Mouse (Mus musculus) neural tube, embryonic 11.5 days (tissue): ENCODE data around the gene Fyb. TPM values are rescaled to one million over a fixed set of nuclear protein-coding genes. Genes with fewer than 3 reads are reported as not detected.

Experiments used
- ATAC-seq: fragments of 200-750 bp; cut with Nextera tagmentation; 2 replicates; pipeline ENCODE4 v1.8.0; 2017; ENCODE audit warnings: moderate number of reproducible peaks, mild to moderate bottlenecking, moderate TSS enrichment, moderate library complexity; ENCODE audit not compliant: insufficient read depth, low FRiP score, low TSS enrichment
- DNase-seq: peaks from one replicate; pipeline ENCODE4 v3.0.0-alpha.2; 2015; ENCODE audit warnings: low spot score
- H3K27ac ChIP-seq: fragments of 300-500 bp; sonication (generic); 2 replicates; pipeline ENCODE4 v1.5.1; 2014; ENCODE audit warnings: low read depth, mild to moderate bottlenecking, low read length
- H3K27me3 ChIP-seq: fragments of 300-500 bp; sonication (generic); 2 replicates; pipeline ENCODE4 v1.6.1; 2014; ENCODE audit warnings: mild to moderate bottlenecking, low read length, mixed read lengths; ENCODE audit not compliant: control insufficient read depth, insufficient read depth
- H3K36me3 ChIP-seq: fragments of 300-500 bp; sonication (generic); 2 replicates; pipeline ENCODE4 v1.6.1; 2014; ENCODE audit warnings: mild to moderate bottlenecking, low read length, moderate library complexity, mixed read lengths; ENCODE audit not compliant: control insufficient read depth, insufficient read depth
- H3K4me1 ChIP-seq: fragments of 300-500 bp; sonication (generic); 2 replicates; pipeline ENCODE4 v1.6.1; 2014; ENCODE audit warnings: low read length, mixed read lengths; ENCODE audit not compliant: control insufficient read depth, insufficient read depth
- H3K4me2 ChIP-seq: fragments of 300-500 bp; sonication (generic); 2 replicates; pipeline ENCODE4 v1.6.1; 2014; ENCODE audit warnings: low read depth, mild to moderate bottlenecking, moderate library complexity
- H3K4me3 ChIP-seq: fragments of 300-500 bp; sonication (generic); 2 replicates; pipeline ENCODE4 v1.5.1; 2014; ENCODE audit warnings: low read depth, low read length
- H3K9ac ChIP-seq: fragments of 300-500 bp; sonication (generic); 2 replicates; pipeline ENCODE4 v1.6.1; 2014; ENCODE audit warnings: mild to moderate bottlenecking, low read length
- H3K9me3 ChIP-seq: fragments of 300-500 bp; sonication (generic); 2 replicates; pipeline ENCODE4 v1.6.1; 2016; ENCODE audit warnings: low read length; ENCODE audit not compliant: control insufficient read depth
- WGBS: fragments of 180-500 bp; shearing (Covaris S2); extraction: QIAGEN DNeasy Blood & Tissue Kit; methylation state at CpG from one replicate; pipeline ENCODE4 v1.1.7; 2014; 5-methylcytosine and 5-hydroxymethylcytosine counted together
- polyA plus RNA-seq: library from polyadenylated mRNA; unstranded; fragments of >200 nt; fragmentation: Nextera tagmentation; extraction: Ambion mirVana; gene quantifications from 2 replicates; pipeline ENCODE4 v1.2.1, GENCODE M21; 2014

Fyb gene
- polyA plus RNA-seq, 1 experiment from 2014 or later: 2.8 TPM

DNA sequence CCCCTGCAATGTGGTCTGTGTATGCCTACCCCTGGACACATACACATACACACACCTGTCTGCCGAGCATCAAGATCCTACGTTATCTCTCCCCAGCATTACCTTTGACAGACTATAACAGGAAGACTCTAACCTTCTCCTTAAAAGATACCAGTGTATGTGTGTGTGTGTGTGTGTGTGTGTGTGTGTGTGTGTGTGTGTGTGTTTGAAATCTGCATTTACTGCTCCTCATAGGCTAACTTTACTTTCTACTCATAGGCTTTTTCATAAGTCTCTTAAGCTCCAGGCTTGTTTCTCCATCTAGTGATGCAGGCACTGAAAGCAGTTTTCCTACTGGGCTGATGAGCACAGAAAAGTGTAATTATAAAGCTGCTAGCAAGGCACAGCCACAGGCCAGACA, 2.1 kb downstream of the Fyb start:
- H3K27me3 ChIP-seq: no peaks in the 10 kb centered on the region
- no peak overlapping the region for H3K9ac ChIP-seq
- H3K4me3 ChIP-seq: no peak overlapping the region
- no peak overlapping the region for H3K4me2 ChIP-seq
- H3K27ac ChIP-seq: no peak overlapping the region
- no peaks in the 10 kb centered on the region for H3K36me3 ChIP-seq
- no peaks in the 10 kb centered on the region for H3K4me1 ChIP-seq
- no peak for DNase-seq
- no peak for ATAC-seq
- 89% methylated on average over 2 of the region's 2 CpGs for WGBS
- H3K9me3 ChIP-seq: no peaks in the 10 kb centered on the region

DNA sequence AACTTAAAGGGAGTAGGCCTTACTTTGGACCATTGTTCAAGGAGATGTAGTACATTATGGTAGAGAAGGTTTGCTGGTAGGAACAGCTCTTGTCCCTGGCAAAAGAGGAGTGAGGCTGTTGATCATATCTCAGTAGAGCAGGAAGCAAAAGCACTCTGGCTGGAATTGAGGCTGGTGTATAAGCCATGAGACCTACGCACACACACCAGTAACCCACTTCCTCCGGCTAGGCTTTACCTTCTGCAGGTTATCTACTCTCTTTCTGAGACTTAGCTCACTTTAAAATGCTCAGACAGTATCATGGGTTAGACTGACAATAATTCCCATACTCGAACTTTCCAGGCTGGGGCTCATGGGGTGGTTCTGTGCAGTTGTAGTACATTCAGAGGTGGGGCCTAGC, 2.7 kb downstream of the Fyb start:
- no peak for ATAC-seq
- WGBS: 95% methylated on average over 3 of the region's 3 CpGs
- H3K9ac ChIP-seq: no peak overlapping the region
- H3K4me3 ChIP-seq: no peak overlapping the region
- no peak overlapping the region for H3K4me2 ChIP-seq
- no peaks in the 10 kb centered on the region for H3K36me3 ChIP-seq
- no peak overlapping the region for H3K27ac ChIP-seq
- no peaks in the 10 kb centered on the region for H3K27me3 ChIP-seq
- H3K4me1 ChIP-seq: no peaks in the 10 kb centered on the region
- H3K9me3 ChIP-seq: no peaks in the 10 kb centered on the region
- no peak for DNase-seq

DNA sequence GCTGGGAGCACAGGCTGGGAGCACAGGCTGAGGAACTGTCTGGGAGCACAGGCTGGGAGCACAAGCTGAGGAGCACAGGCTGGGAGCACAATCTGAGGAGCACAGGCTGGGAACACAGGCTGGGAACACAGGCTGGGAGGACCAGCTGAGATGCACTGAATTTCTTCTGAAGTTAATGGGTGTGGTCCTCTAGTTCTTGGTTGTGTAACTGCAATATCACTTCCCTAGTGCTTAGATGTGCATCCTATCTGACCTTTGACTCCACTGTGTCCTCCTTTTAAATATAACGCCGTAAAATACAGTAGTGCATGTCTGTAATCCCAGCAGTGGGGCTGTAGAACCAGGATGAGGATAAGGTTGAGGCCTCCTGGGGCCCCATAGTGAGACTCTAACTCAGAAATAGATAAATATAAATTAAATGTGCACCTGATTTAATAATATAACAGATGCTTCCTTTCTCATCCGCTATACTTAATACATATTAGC, 11.2 kb downstream of the Fyb start:
- Histone ChIP-seq H3K9ac (no peak overlapping the region), H3K9me3 (no peaks in the 10 kb centered on the region), H3K4me1 (no peaks in the 10 kb centered on the region), H3K36me3 (no peaks in the 10 kb centered on the region), H3K27ac (no peak overlapping the region), H3K27me3 (no peaks in the 10 kb centered on the region), H3K4me3 (no peak overlapping the region), H3K4me2 (no peak overlapping the region)
- 91% methylated on average over 3 of the region's 3 CpGs for WGBS
- ATAC-seq (no peak), DNase-seq (no peak)

DNA sequence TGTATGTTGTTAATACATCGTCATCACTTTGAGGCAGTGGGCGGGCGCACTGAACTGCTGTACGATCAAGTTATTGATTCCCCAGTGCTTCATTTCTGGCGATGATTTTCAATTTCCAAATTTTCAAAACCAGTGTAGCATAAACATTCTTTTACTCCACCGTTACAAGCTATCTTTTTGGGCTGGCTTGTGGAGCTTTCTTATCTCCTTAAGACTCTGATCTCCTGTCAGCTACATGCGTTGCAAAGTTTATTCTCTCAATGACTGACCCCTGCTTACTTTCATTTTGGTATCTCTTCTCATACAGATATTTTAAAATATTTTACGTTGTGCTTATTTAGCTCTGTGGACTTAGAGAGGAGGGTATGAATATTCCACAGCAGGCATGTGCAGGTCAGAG, 11.9 kb downstream of the Fyb start:
- no peak for ATAC-seq
- Histone ChIP-seq H3K4me1 (no peaks in the 10 kb centered on the region), H3K4me3 (no peak overlapping the region), H3K27me3 (no peaks in the 10 kb centered on the region), H3K9me3 (no peaks in the 10 kb centered on the region), H3K9ac (no peak overlapping the region), H3K4me2 (no peak overlapping the region), H3K36me3 (no peaks in the 10 kb centered on the region), H3K27ac (no peak overlapping the region)
- no peak for DNase-seq
- WGBS: 90% methylated on average over 8 of the region's 8 CpGs

DNA sequence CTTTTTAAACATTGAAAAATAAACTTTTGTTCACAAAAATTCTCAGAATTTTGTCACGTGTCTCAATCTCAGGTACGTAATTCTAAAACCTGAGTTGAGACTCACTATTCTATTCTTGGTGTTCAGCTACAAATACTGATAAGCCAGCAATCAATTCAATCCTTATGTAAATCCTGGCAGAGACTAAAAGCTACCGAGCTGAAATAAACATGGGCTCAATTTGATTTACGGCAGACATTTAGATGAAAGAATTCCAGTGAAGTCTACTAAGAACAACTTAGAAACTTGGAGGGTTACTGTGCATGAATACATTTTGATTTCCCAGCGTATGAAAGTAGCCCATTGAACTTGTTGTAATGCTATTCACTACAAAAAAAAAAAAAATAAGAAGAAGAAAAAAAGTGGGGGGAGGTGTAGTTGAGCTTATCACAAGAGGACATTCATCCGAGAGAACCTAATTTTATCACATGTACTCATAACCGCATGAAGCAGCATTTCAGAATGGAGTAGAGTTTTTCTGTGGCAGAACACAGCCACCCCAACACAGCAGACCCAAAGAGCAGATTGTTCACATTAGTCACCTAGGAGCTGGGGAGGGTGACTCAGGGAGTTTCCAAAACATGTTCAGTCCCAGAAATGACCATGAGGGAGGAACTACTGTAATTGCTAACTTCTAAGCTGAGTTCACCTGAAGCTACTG, 17.1 kb downstream of the Fyb start:
- Histone ChIP-seq H3K9ac (no peak overlapping the region), H3K4me1 (0 out of 2 replicates have a peak, but pooled peaks cover 2% of the 10 kb centered on the region), H3K36me3 (no peaks in the 10 kb centered on the region), H3K4me2 (no peak overlapping the region), H3K9me3 (no peaks in the 10 kb centered on the region), H3K27ac (no peak overlapping the region), H3K27me3 (no peaks in the 10 kb centered on the region), H3K4me3 (no peak overlapping the region)
- no peak for ATAC-seq
- DNase-seq: no peak
- WGBS: 82% methylated on average over 7 of the region's 7 CpGs

DNA sequence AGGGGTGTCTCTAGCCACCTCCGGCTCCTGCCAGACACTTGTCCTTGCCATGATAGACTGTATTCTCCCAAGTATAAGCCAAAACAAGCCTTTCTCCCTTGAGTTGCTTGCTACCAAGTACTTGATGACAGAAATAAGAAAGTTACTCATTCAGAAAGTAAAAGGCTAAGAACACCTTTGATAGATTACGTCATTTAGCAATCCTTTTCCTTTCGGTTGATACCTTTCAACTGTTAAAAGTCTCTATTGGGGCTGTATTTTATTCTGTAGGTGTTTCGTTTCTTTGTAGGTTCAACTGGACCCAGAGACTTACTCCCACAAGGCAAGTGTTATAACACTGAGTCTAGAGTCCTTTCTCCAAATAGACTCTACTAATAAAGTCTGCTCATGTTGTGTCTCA, 26.3 kb downstream of the Fyb start:
- Histone ChIP-seq H3K27me3 (no peaks in the 10 kb centered on the region), H3K9me3 (no peaks in the 10 kb centered on the region), H3K4me1 (no peaks in the 10 kb centered on the region), H3K4me3 (no peak overlapping the region), H3K27ac (no peak overlapping the region), H3K4me2 (no peak overlapping the region), H3K9ac (no peak overlapping the region), H3K36me3 (no peaks in the 10 kb centered on the region)
- ATAC-seq (no peak), DNase-seq (no peak)
- 94% methylated on average over 4 of the region's 4 CpGs for WGBS

DNA sequence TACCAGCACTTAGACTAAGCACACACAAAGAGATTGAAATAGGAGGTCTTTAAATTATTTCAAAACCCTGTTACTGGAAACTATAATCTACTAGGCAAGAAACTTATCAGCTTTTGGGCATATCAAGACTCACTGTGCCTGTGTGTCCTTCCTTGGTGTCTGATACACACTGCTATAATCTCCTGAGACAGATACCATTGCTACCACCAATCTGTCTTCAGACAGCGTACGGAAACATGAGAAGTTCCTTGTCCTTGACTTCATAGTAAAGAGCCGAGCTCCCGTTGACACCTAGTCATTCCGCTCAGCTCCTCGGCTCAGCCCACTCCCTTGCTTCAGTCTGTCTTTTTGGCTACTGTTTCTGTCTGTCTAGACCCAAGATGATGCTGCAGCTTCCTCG, 29.2 kb downstream of the Fyb start:
- ATAC-seq (no peak), DNase-seq (no peak)
- WGBS: 85% methylated on average over 7 of the region's 7 CpGs

DNA sequence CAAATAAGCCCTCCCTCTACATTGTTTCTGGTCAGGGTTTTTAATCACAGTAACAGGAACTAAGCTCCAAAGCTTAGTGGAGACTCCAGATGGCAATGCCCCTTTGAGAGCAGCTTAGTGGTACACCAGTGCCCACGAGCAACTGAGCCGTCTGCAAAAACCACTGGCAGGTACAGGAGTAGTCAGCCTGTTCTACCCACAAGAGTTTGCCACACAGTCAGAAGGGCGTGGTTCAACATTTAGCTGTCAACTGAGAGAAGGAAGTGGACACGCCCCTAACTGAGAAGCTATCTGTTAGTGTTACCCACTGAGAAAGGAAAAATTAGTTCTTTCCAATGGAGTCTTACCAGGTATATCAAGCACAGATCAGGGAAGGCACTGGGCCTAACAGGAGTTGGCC, 32.1 kb downstream of the Fyb start:
- 86% methylated on average over 4 of the region's 4 CpGs for WGBS

More for the DNA sequence above, 29.2 kb downstream of the Fyb start:
- Histone ChIP-seq H3K4me1 (no peaks in the 10 kb centered on the region), H3K27me3 (no peaks in the 10 kb centered on the region), H3K27ac (no peak overlapping the region), H3K9ac (no peak overlapping the region), H3K4me2 (no peak overlapping the region), H3K36me3 (no peaks in the 10 kb centered on the region), H3K9me3 (no peaks in the 10 kb centered on the region), H3K4me3 (no peak overlapping the region)

DNA sequence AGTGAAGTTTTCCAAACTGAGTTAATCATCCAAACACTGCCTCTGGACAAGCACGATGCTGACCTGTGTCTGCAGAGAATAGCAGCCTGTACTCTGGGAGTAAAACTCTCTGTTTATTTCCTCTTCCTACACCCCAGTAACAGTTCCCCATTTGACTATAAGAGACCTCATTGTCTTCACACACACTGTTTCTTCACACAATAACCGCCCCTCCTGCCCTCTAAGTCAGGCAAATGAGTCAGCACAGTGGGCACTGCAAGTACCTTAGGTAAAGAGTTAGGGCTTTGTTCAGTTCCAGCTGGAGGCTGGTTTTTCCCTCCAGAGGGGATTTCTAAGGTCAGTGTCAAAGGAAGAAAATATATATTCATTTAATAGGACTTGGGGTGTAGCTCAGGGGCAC, 32.9 kb downstream of the Fyb start:
- ATAC-seq (no peak), DNase-seq (peak; percentile 16)
- Histone ChIP-seq H3K9ac (no peak overlapping the region), H3K4me3 (no peak overlapping the region), H3K9me3 (no peaks in the 10 kb centered on the region), H3K27ac (no peak overlapping the region), H3K27me3 (no peaks in the 10 kb centered on the region), H3K36me3 (no peaks in the 10 kb centered on the region), H3K4me1 (no peaks in the 10 kb centered on the region), H3K4me2 (no peak overlapping the region)
- WGBS: 53% methylated on average over 2 of the region's 2 CpGs

More for the DNA sequence above, 32.1 kb downstream of the Fyb start:
- Histone ChIP-seq H3K27ac (no peak overlapping the region), H3K27me3 (no peaks in the 10 kb centered on the region), H3K4me1 (no peaks in the 10 kb centered on the region), H3K9me3 (no peaks in the 10 kb centered on the region), H3K9ac (no peak overlapping the region), H3K4me3 (no peak overlapping the region), H3K4me2 (no peak overlapping the region), H3K36me3 (no peaks in the 10 kb centered on the region)
- no peak for DNase-seq
- ATAC-seq: no peak
